Mouse (Mus musculus): ENCODE data around the gene Phf14. TPM values are rescaled to one million over a fixed set of nuclear protein-coding genes. Genes with fewer than 3 reads are reported as not detected.
"Not testable (repeated sequence)": the region's sequence is repeated elsewhere in the genome, so short reads cannot be mapped to it uniquely, and the experiment has no call there.

Gene Phf14
- polyA plus RNA-seq, 1 experiment, result 6.6 TPM

DNA sequence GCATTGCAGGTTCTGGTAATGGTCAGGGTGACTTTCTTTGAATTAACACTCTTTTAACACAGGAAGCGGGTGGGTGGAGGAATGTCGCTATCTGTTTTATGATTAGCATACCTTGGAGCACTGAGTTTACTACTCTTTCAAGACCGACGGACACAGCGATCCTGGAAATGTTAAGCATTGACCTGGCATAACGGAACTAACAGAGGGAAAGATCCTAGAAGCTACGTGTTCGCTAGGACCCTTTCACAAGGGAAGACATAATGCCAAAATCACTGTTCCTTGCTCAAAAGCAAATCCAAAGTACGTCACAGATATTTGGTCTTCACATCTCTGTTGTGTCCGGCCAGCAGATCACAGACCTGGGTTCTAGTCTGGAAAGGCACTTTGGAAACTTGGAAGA, 199.7 kb downstream of the Phf14 start:
- WGBS, result 62% methylated on average over 10 of the region's 10 CpGs
- TF ChIP-seq POLR2A (IDR thresholded peaks at IDR 0.05; ENCODE audit: borderline replicate concordance, extremely low read depth, low read depth, low read length), result no peak
- no peak for TF ChIP-seq CTCF (IDR thresholded peaks at IDR 0.05; ENCODE audit: insufficient read depth, low read length)

GRCm38 (mm10) chr6:12107786-12108185, 200.2 kb downstream of the Phf14 start:
- TF ChIP-seq CTCF (IDR thresholded peaks at IDR 0.05; ENCODE audit: insufficient read depth, low read length) (no peak), POLR2A (IDR thresholded peaks at IDR 0.05; ENCODE audit: borderline replicate concordance, extremely low read depth, low read depth, low read length) (no peak)
- Histone ChIP-seq H3K4me1 (ENCODE audit: control insufficient read depth, insufficient read depth, low read length) (no peaks in the 10 kb centered on the region), H3K4me3 (replicated peaks; ENCODE audit: extremely low read depth, low read depth, low read length) (no peak overlapping the region)
- no peak for DNase-seq
- WGBS, result 35% methylated on average over 8 of the region's 8 CpGs

More for the DNA sequence above, 199.7 kb downstream of the Phf14 start:
- no peak for DNase-seq
- Histone ChIP-seq H3K4me3 (replicated peaks; ENCODE audit: extremely low read depth, low read depth, low read length) (no peak overlapping the region), H3K4me1 (ENCODE audit: control insufficient read depth, insufficient read depth, low read length) (no peaks in the 10 kb centered on the region)

- WGBS, result 33% methylated on average over 11 of the region's 11 CpGs
- no peak overlapping the region for H3K4me3 ChIP-seq (replicated peaks; ENCODE audit: extremely low read depth, low read depth, low read length)
- no peak for DNase-seq
- no peak for TF ChIP-seq POLR2A (IDR thresholded peaks at IDR 0.05; ENCODE audit: borderline replicate concordance, extremely low read depth, low read depth, low read length)
- no peak for TF ChIP-seq CTCF (IDR thresholded peaks at IDR 0.05; ENCODE audit: insufficient read depth, low read length)
- no peaks in the 10 kb centered on the region; the same call in 1 of the 2 replicates for H3K4me1 ChIP-seq (ENCODE audit: control insufficient read depth, insufficient read depth, low read length)
Measured at GRCm38 (mm10) chr6:12116926-12117818, 209.6 kb downstream of the Phf14 start.

DNA sequence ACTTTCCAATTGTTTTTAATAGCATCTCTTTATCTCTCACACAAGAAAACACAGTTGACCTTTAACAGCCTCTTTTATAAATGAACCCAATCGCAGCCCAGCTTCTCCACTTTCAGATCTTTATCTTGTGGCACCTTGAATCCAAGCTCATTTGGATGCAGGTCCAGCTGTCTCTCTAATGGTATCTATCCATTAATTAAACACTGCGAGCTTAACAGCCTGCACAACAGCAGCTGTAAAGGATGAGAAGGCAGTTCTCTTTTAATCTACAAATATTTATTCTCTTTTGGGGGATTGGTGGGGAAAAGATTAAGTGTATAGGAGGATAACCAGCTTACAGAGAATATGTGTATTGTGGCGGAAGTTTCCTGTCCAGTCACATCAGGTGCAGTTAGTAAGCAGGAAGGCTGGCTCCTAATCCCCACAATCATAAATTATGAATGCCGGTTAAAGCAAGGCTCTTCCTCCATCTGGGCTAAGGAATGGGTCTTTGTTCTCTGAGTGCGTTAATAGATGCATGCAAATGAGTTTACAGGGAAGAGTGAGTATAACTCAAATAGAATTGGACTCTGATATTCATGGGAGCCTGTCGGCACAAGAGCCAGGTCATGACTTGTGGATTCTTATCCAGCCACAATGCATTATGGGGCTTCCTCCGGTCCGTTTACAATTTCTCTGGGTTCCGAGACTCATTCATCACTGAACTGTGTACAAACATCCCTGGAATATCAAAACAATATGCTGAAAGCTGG, 210.4 kb downstream of the Phf14 start:
- WGBS, result 30% methylated on average over 9 of the region's 9 CpGs
- H3K4me1 ChIP-seq (ENCODE audit: control insufficient read depth, insufficient read depth, low read length), result no peaks in the 10 kb centered on the region; the same call in 1 of the 2 replicates
- no peak overlapping the region for H3K4me3 ChIP-seq (replicated peaks; ENCODE audit: extremely low read depth, low read depth, low read length)
- TF ChIP-seq POLR2A (IDR thresholded peaks at IDR 0.05; ENCODE audit: borderline replicate concordance, extremely low read depth, low read depth, low read length) (no peak), CTCF (IDR thresholded peaks at IDR 0.05; ENCODE audit: insufficient read depth, low read length) (no peak)
- no peak for DNase-seq

- TF ChIP-seq POLR2A (IDR thresholded peaks at IDR 0.05; ENCODE audit: borderline replicate concordance, extremely low read depth, low read depth, low read length) (no peak), CTCF (IDR thresholded peaks at IDR 0.05; ENCODE audit: insufficient read depth, low read length) (no peak)
- Histone ChIP-seq H3K4me3 (replicated peaks; ENCODE audit: extremely low read depth, low read depth, low read length) (no peak overlapping the region), H3K4me1 (ENCODE audit: control insufficient read depth, insufficient read depth, low read length) (peaks cover 2% of the 10 kb centered on the region; the same call in 1 of the 2 replicates)
- DNase-seq, result no peak
Measured at GRCm38 (mm10) chr6:12122759-12123158, 215.2 kb downstream of the Phf14 start.

GRCm38 (mm10) chr6:12125031-12125803, 217.6 kb downstream of the Phf14 start:
- H3K4me3 ChIP-seq (replicated peaks; ENCODE audit: extremely low read depth, low read depth, low read length), result no peak overlapping the region
- 18% methylated on average over 17 of the region's 17 CpGs for WGBS
- H3K4me1 ChIP-seq (ENCODE audit: control insufficient read depth, insufficient read depth, low read length), result 0 out of 2 replicates have a peak, but pooled peaks cover 2% of the 10 kb centered on the region
- DNase-seq, result no peak
- TF ChIP-seq CTCF (IDR thresholded peaks at IDR 0.05; ENCODE audit: insufficient read depth, low read length) (peak; percentile 56), POLR2A (IDR thresholded peaks at IDR 0.05; ENCODE audit: borderline replicate concordance, extremely low read depth, low read depth, low read length) (no peak)

- WGBS, result 69% methylated on average over 7 of the region's 7 CpGs
- DNase-seq; H3K4me3 ChIP-seq (replicated peaks; ENCODE audit: extremely low read depth, low read depth, low read length); H3K4me1 ChIP-seq (ENCODE audit: control insufficient read depth, insufficient read depth, low read length): not testable (repeated sequence)
Measured at GRCm38 (mm10) chr6:12126601-12127000, 219.0 kb downstream of the Phf14 start.

GRCm38 (mm10) chr6:12127287-12127686, 219.7 kb downstream of the Phf14 start:
- WGBS, result 60% methylated on average over 4 of the region's 4 CpGs
- no peak for DNase-seq
- TF ChIP-seq POLR2A (IDR thresholded peaks at IDR 0.05; ENCODE audit: borderline replicate concordance, extremely low read depth, low read depth, low read length) (no peak), CTCF (IDR thresholded peaks at IDR 0.05; ENCODE audit: insufficient read depth, low read length) (no peak)
- Histone ChIP-seq H3K4me3 (replicated peaks; ENCODE audit: extremely low read depth, low read depth, low read length) (no peak overlapping the region), H3K4me1 (ENCODE audit: control insufficient read depth, insufficient read depth, low read length) (0 out of 2 replicates have a peak, but pooled peaks cover 2% of the 10 kb centered on the region)

Other genes starting within 250 kb of the Phf14 start
- 264 and 373 TPM in 2 replicates for gene Ndufa4, start 312 bp upstream of the Phf14 start, polyA plus RNA-seq (2012; rRNA removed)

All from lung, adult 2 months (tissue).